Mouse (Mus musculus) kidney, adult 2 months (tissue): ENCODE results near the gene Fabp3.

Experiments
- CTCF ChIP-seq: fragments of 200-500 bp; conservative IDR thresholded peaks from 2 replicates; pipeline ENCODE4 v1.5.1; 2011; ENCODE audit warnings: low read depth, mild to moderate bottlenecking, control low read depth, low read length, moderate library complexity, mixed read lengths; ENCODE audit not compliant: insufficient read depth, insufficient read length
- POLR2A ChIP-seq: fragments of 200-500 bp; IDR thresholded peaks from one replicate; pipeline ENCODE4 v1.6.1; 2011; ENCODE audit warnings: low read depth, low read length, control low read depth

DNA sequence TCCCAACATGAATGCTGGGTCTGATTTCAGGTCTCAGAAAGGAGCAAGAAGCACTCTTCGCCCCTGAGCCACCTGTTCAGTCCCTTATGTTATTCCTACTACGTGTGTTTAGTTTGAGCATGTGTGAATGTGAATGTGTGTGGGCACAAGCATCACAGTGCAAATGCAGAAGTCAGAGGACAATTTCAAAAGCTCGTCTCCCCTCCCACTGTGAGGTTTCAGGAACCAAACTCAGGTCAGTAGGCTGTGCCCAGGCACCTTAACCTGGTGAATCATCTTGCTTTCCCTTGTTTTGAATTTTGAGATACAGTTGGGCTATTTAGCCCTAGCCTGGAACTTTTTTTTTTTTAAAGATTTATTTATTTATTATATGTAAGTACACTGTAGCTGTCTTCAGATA lies 18.6 kb upstream of the Fabp3 start:
- TF ChIP-seq CTCF (no peak), POLR2A (no peak)
